Mouse (Mus musculus) colon, adult 2 months (tissue): Measurements from ENCODE around the gene Olfr1014. TPM values are rescaled to one million over a fixed set of nuclear protein-coding genes. Genes with fewer than 3 reads are reported as not detected.

ENCODE experiments used
- polyA plus RNA-seq: library from polyadenylated mRNA; depleted of rRNA; stranded (reverse); fragments of >200 nt; gene quantifications from 2 replicates; pipeline ENCODE4 v1.2.3, GENCODE M21; 2012; rRNA removed

The Olfr1014 gene
- polyA plus RNA-seq: not detected in 2 replicates

GRCm38 (mm10) chr2:85772413-85772812 is at the start of gene Olfr1014:
Olfr1014 (plus strand) TSS chr2:85772713.

GRCm38 (mm10) chr2:85762666-85763065 is 9.8 kb upstream of the Olfr1014 start, which contains the start of gene Olfr1012:
Olfr1012 (minus strand) TSS chr2:85762766.

GRCm38 (mm10) chr2:85766798-85767197 is 5.7 kb upstream of the Olfr1014 start, which contains the start of gene Olfr1013:
Olfr1013 (plus strand) TSS chr2:85767098.

GRCm38 (mm10) chr2:85781717-85782116 is 9.2 kb downstream of the Olfr1014 start, which contains the start of gene Olfr1015:
Olfr1015 (plus strand) TSS chr2:85782017.

GRCm38 (mm10) chr2:85802444-85802843 is 29.9 kb downstream of the Olfr1014 start, which contains the start of gene Olfr1016:
Olfr1016 (minus strand) TSS chr2:85802544.

GRCm38 (mm10) chr2:85818179-85818578 is 45.7 kb downstream of the Olfr1014 start, which contains the start of gene Olfr1018:
Olfr1018 (plus strand) TSS chr2:85818479.

Other genes with a start within 250 kb of the Olfr1014 start
- not detected in 2 replicates for gene Olfr996, start 193.5 kb upstream of the Olfr1014 start, polyA plus RNA-seq
- gene Olfr998, start 183.8 kb upstream of the Olfr1014 start, polyA plus RNA-seq: not detected in 2 replicates
- gene Olfr1000, start 160.8 kb upstream of the Olfr1014 start, polyA plus RNA-seq: not detected in 2 replicates
- not detected in 2 replicates for gene Olfr1002, start 122.0 kb upstream of the Olfr1014 start, polyA plus RNA-seq
- gene Olfr154, start 108.3 kb upstream of the Olfr1014 start, polyA plus RNA-seq: not detected in 2 replicates
- gene Olfr1006, start 93.9 kb upstream of the Olfr1014 start, polyA plus RNA-seq: not detected in 2 replicates
- not detected in 2 replicates for gene Olfr1008, start 83.3 kb upstream of the Olfr1014 start, polyA plus RNA-seq
- gene Olfr1009, start 57.3 kb upstream of the Olfr1014 start, polyA plus RNA-seq: not detected in 2 replicates
- gene Olfr1012, start 9.9 kb upstream of the Olfr1014 start, polyA plus RNA-seq: not detected in 2 replicates
- gene Olfr1013, start 5.6 kb upstream of the Olfr1014 start, polyA plus RNA-seq: not detected in 2 replicates
- not detected in 2 replicates for gene Olfr1015, start 9.3 kb downstream of the Olfr1014 start, polyA plus RNA-seq
- not detected in 2 replicates for gene Olfr1016, start 29.8 kb downstream of the Olfr1014 start, polyA plus RNA-seq
- gene Olfr1018, start 45.8 kb downstream of the Olfr1014 start, polyA plus RNA-seq: not detected in 2 replicates
- not detected in 2 replicates for gene Olfr1019, start 72.8 kb downstream of the Olfr1014 start, polyA plus RNA-seq
- gene Olfr1020, start 74.3 kb downstream of the Olfr1014 start, polyA plus RNA-seq: not detected in 2 replicates
- gene Olfr1022, start 95.9 kb downstream of the Olfr1014 start, polyA plus RNA-seq: not detected in 2 replicates
- gene Olfr1023, start 112.9 kb downstream of the Olfr1014 start, polyA plus RNA-seq: not detected in 2 replicates
- not detected in 2 replicates for gene Olfr1024, start 132.3 kb downstream of the Olfr1014 start, polyA plus RNA-seq
- gene Olfr1025-ps1, start 142.5 kb downstream of the Olfr1014 start, polyA plus RNA-seq: not detected in 2 replicates
- gene Olfr1026, start 148.8 kb downstream of the Olfr1014 start, polyA plus RNA-seq: not detected in 2 replicates
- not detected in 2 replicates for gene Olfr1028, start 177.7 kb downstream of the Olfr1014 start, polyA plus RNA-seq
- not detected in 2 replicates for gene Olfr1029, start 201.2 kb downstream of the Olfr1014 start, polyA plus RNA-seq
- not detected in 2 replicates for gene Olfr1030, start 206.6 kb downstream of the Olfr1014 start, polyA plus RNA-seq
- gene Olfr1031, start 217.6 kb downstream of the Olfr1014 start, polyA plus RNA-seq: not detected in 2 replicates
- gene Olfr1032, start 232.8 kb downstream of the Olfr1014 start, polyA plus RNA-seq: not detected in 2 replicates
- gene Olfr1033, start 247.9 kb downstream of the Olfr1014 start, polyA plus RNA-seq: 0.08 and 0.14 TPM in 2 replicates